Mouse (Mus musculus) hindbrain, embryonic 15.5 days (tissue): ENCODE measurements around the gene 4930407I10Rik. TPM values are rescaled to one million over a fixed set of nuclear protein-coding genes. Genes with fewer than 3 reads are reported as not detected.

Experiments used
- ATAC-seq: fragments of 200-750 bp; cut with Nextera tagmentation; 2 replicates; pipeline ENCODE4 v1.8.0; 2017; ENCODE audit warnings: low read depth, moderate number of reproducible peaks, moderate TSS enrichment; ENCODE audit not compliant: low FRiP score
- H3K27ac ChIP-seq: fragments of 300-500 bp; sonication (generic); replicated peaks from 2 replicates; pipeline ENCODE4 v1.5.1; 2015; ENCODE audit warnings: mild to moderate bottlenecking, inconsistent platforms
- H3K27me3 ChIP-seq: fragments of 300-500 bp; sonication (generic); 2 replicates; pipeline ENCODE4 v1.6.1; 2015; ENCODE audit warnings: control low read depth, inconsistent platforms
- H3K36me3 ChIP-seq: fragments of 300-500 bp; sonication (generic); 2 replicates; pipeline ENCODE4 v1.6.1; 2015; ENCODE audit warnings: control low read depth, inconsistent platforms
- H3K4me1 ChIP-seq: fragments of 300-500 bp; sonication (generic); replicated peaks from 2 replicates; pipeline ENCODE4 v1.6.1; 2015; ENCODE audit warnings: control low read depth, inconsistent platforms
- H3K4me2 ChIP-seq: fragments of 300-500 bp; sonication (generic); 2 replicates; pipeline ENCODE4 v1.6.1; 2015; ENCODE audit warnings: moderate library complexity, mild to moderate bottlenecking, inconsistent platforms
- H3K4me3 ChIP-seq: fragments of 300-500 bp; sonication (generic); 2 replicates; pipeline ENCODE4 v1.5.1; 2015; ENCODE audit warnings: mild to moderate bottlenecking, inconsistent platforms
- H3K9ac ChIP-seq: fragments of 300-500 bp; sonication (generic); 2 replicates; pipeline ENCODE4 v1.6.1; 2015; ENCODE audit warnings: inconsistent platforms
- H3K9me3 ChIP-seq: fragments of 300-500 bp; sonication (generic); 2 replicates; pipeline ENCODE4 v1.6.1; 2016; ENCODE audit warnings: control low read depth, inconsistent platforms
- WGBS: fragments of 180-500 bp; shearing (Covaris S2); methylation state at CpG from one replicate; pipeline ENCODE4 v1.1.7; 2015; 5-methylcytosine and 5-hydroxymethylcytosine counted together
- polyA plus RNA-seq: library from polyadenylated mRNA; unstranded; fragments of >200 nt; fragmentation: Nextera tagmentation; extraction: Ambion mirVana; gene quantifications from 2 replicates; pipeline ENCODE4 v1.2.1, GENCODE M21; 2015

The 4930407I10Rik gene
- polyA plus RNA-seq, 1 experiment from 2014 or later: not detected

- H3K27ac ChIP-seq: no peak within 1 kb of the TSS
- H3K36me3 ChIP-seq: no peaks in the 10 kb centered on the region
- no peaks in the 10 kb centered on the region; the same call in 1 of the 2 replicates for H3K4me1 ChIP-seq
- H3K4me2 ChIP-seq: peak within 1 kb of the TSS; percentile 49
- no peaks in the 10 kb centered on the region for H3K9me3 ChIP-seq
- no peak within 1 kb of the TSS for H3K9ac ChIP-seq
- peak within 1 kb of the TSS; percentile 27 for H3K4me3 ChIP-seq
- WGBS: 25% methylated on average over 38 of the region's 40 CpGs
- peaks cover 41% of the 10 kb centered on the region for H3K27me3 ChIP-seq
- no peak for ATAC-seq
Measured at GRCm38 (mm10) chr15:82069898-82070297, 10.9 kb downstream of the 4930407I10Rik start, which contains the start of gene Mei1. Gene Mei1 (plus strand): TSS chr15:82069996.

DNA sequence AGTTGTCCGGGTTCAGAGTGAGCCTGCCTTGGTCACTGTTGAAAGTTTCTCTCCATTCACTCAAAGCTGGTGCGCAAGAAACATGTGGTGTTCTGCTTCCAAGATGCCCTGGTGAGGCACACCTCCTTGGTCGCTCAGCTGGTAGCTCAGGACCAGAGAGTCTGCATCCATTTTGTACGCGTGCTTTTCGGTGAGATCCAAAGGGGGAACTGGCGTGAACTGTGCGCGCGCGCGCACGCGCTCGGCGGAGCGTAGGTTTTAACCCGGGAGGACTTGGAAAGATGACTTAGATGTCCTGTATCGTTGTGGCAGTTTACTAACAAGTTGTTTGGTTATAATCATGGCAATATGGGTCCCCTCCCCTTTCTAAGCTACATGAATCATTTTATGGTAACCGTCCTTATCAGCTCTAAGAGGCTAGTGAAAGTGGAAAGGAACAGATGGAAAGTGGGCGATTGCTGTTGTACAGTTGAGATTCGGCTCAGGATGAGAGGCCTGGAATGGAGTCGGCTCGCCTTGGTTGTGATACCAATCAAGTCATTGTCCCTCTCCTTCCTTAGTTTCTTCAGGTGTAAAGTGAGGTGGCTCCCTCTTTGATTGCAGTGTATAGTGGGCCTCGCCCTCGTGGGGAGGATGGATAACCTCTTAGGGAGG is 13.0 kb downstream of the 4930407I10Rik start:
- H3K9ac ChIP-seq: no peak overlapping the region
- H3K4me2 ChIP-seq: no peak overlapping the region
- no peaks in the 10 kb centered on the region for H3K36me3 ChIP-seq
- WGBS: 93% methylated on average over 26 of the region's 26 CpGs
- peaks cover 41% of the 10 kb centered on the region for H3K27me3 ChIP-seq
- no peak overlapping the region for H3K4me3 ChIP-seq
- ATAC-seq: no peak
- H3K4me1 ChIP-seq: no peaks in the 10 kb centered on the region; the same call in 1 of the 2 replicates
- H3K9me3 ChIP-seq: no peaks in the 10 kb centered on the region
- no peak overlapping the region for H3K27ac ChIP-seq

DNA sequence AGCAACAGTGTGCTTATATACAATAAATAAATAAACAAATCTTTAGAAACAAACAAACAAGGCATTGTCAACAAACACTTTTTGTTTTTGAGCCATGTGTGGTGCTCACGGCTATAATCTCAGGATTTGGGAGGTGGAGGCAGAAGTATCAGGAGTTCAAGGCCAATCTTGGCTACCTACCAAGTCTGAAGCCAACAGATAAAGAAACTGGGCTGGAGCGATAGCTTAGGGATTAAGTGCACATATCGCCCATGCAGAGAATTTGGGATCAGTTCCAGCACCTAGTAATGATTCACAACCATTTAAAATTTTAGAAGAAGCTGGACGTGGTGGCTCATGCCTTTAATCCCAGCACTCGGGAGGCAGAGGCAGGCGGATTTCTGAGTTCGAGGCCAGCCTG is 14.5 kb downstream of the 4930407I10Rik start:
- no peak for ATAC-seq
- Histone ChIP-seq H3K9ac (no peak overlapping the region), H3K4me3 (no peak overlapping the region), H3K4me2 (no peak overlapping the region), H3K4me1 (no peaks in the 10 kb centered on the region; the same call in 1 of the 2 replicates), H3K27me3 (peaks cover 36% of the 10 kb centered on the region), H3K9me3 (no peaks in the 10 kb centered on the region), H3K27ac (no peak overlapping the region), H3K36me3 (no peaks in the 10 kb centered on the region)
- 87% methylated on average over 7 of the region's 7 CpGs for WGBS

- H3K9ac ChIP-seq: no peak overlapping the region
- H3K4me2 ChIP-seq: no peak overlapping the region
- ATAC-seq: no peak
- 67% methylated on average over 10 of the region's 10 CpGs for WGBS
- no peaks in the 10 kb centered on the region for H3K27me3 ChIP-seq
- H3K27ac ChIP-seq: no peak overlapping the region
- no peak overlapping the region for H3K4me3 ChIP-seq
- no peaks in the 10 kb centered on the region for H3K4me1 ChIP-seq
- H3K9me3 ChIP-seq: no peaks in the 10 kb centered on the region
- H3K36me3 ChIP-seq: no peaks in the 10 kb centered on the region
Measured at GRCm38 (mm10) chr15:82079883-82080282, 20.9 kb downstream of the 4930407I10Rik start.

DNA sequence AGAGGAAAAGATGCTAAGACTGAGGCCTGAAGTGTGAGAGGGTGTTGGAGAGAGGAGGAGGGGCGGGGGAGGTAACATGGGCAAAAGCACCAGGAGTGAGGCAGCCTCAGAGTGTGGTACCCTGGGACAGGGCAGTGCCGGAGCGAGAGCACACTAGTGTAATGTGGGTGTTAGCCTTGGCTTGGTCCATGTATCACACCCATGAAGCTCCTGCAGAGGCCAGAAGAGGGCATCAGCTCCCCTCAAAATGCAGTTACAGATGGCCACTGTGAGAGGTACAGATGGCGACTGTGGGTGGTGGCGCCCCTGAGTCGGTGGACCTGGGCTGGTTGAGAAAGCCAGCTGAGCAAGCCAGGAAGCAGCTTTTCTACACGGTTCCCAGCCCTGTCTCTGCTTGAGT is 22.2 kb downstream of the 4930407I10Rik start:
- H3K27ac ChIP-seq: no peak overlapping the region
- ATAC-seq: peak; percentile 69; the same call in 1 of the 2 replicates
- no peak overlapping the region for H3K9ac ChIP-seq
- H3K4me1 ChIP-seq: no peaks in the 10 kb centered on the region
- H3K27me3 ChIP-seq: no peaks in the 10 kb centered on the region
- no peaks in the 10 kb centered on the region for H3K9me3 ChIP-seq
- WGBS: 29% methylated on average over 7 of the region's 7 CpGs
- H3K4me2 ChIP-seq: no peak overlapping the region
- no peaks in the 10 kb centered on the region for H3K36me3 ChIP-seq
- no peak overlapping the region for H3K4me3 ChIP-seq

DNA sequence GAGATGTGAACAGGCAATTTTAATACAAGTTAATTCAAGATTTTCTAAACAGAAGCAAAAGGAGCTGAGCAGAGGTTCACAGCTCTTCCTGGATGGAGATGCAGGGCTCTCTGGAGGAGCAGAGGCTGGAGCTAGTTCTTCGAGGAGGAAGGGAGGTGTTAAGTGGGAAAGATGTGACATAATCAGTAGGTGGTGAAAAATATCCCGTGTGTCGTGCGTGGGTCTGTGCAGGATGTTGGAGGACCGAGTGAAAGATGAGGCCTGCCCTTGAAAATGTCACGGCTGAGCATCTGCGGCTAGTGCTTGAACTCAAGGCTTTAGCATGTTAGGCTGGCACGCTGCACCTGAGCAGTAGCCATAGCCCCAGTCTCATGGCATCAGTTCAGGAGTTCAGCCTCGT is 26.7 kb downstream of the 4930407I10Rik start:
- ATAC-seq: no peak
- 85% methylated on average over 9 of the region's 9 CpGs for WGBS
- no peak overlapping the region for H3K9ac ChIP-seq

DNA sequence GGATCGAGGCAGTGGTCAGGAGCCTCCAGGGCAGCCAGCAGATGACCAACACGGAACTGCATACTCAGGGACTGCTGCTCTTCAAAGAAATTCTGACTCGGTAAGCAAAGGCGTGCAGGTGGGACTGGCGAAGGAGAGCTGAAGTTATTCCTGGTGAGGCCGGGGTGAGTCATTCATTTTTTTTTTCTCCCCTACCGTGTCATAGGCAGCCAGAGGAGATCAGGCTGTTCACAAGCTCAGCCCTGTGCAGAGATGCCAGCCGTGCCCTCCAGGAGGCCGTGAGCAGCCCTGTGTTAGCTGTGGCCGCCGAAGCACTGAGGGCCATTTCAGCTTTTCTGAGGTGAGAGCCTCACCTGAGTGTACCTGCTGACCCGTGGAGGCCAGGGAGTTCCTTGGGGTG is 27.2 kb downstream of the 4930407I10Rik start:
- Histone ChIP-seq H3K27me3 (no peaks in the 10 kb centered on the region), H3K9me3 (no peaks in the 10 kb centered on the region), H3K27ac (no peak overlapping the region), H3K4me2 (no peak overlapping the region), H3K4me1 (no peaks in the 10 kb centered on the region), H3K4me3 (no peak overlapping the region), H3K9ac (no peak overlapping the region), H3K36me3 (no peaks in the 10 kb centered on the region)
- no peak for ATAC-seq
- 88% methylated on average over 12 of the region's 12 CpGs for WGBS

More for the DNA sequence above, 26.7 kb downstream of the 4930407I10Rik start:
- no peak overlapping the region for H3K27ac ChIP-seq
- H3K4me1 ChIP-seq: no peaks in the 10 kb centered on the region
- H3K4me2 ChIP-seq: no peak overlapping the region
- H3K27me3 ChIP-seq: no peaks in the 10 kb centered on the region
- no peaks in the 10 kb centered on the region for H3K36me3 ChIP-seq
- H3K4me3 ChIP-seq: no peak overlapping the region
- no peaks in the 10 kb centered on the region for H3K9me3 ChIP-seq

DNA sequence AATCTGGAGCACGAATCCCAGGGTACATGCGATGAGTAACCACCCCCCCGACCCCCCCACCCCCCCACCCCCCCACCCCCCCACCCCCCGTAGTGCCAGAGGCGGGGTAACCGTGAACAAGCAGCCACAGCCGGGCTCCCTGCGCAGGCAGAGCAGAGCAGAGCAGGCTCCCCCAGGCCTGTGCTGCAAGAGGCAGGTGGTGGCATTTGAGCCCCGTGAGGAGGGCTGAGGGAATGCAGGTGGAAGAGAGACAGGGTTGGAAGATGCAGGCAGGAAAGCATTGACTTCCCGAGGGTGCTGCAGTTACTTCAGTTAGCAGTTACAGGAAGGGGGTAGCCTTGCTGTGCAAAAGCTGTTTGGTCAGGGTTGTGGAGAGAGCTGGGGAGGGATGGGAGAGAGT is 28.3 kb downstream of the 4930407I10Rik start:
- Histone ChIP-seq H3K4me1 (no peaks in the 10 kb centered on the region), H3K9me3 (no peaks in the 10 kb centered on the region), H3K36me3 (no peaks in the 10 kb centered on the region), H3K4me2 (no peak overlapping the region), H3K9ac (no peak overlapping the region), H3K4me3 (no peak overlapping the region), H3K27ac (no peak overlapping the region), H3K27me3 (no peaks in the 10 kb centered on the region)
- 12% methylated on average over 10 of the region's 10 CpGs for WGBS
- no peak for ATAC-seq

DNA sequence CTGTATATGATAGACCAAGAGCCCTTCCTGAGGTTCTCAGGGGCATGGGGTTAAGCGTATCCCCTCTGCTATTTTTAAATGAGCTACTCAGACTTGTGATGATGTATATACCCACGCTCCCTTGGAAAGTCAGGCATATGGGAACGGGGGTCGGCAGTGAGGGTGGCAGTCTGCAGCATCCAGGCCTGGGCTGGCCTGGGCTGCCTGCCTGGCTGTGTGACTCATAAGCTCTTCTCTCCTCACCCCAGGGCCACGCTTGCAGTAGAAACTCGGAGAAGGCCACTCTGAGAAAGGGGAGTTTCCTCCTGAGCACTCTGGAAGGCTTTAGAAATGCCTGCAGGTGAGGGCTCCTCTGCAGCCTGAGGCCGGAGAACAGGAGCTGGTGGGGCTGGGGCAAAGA is 32.1 kb downstream of the 4930407I10Rik start:
- Histone ChIP-seq H3K4me1 (no peaks in the 10 kb centered on the region), H3K4me3 (no peak overlapping the region), H3K27me3 (no peaks in the 10 kb centered on the region), H3K4me2 (no peak overlapping the region), H3K9ac (no peak overlapping the region), H3K27ac (no peak overlapping the region), H3K9me3 (no peaks in the 10 kb centered on the region), H3K36me3 (no peaks in the 10 kb centered on the region)
- ATAC-seq: no peak
- 78% methylated on average over 7 of the region's 7 CpGs for WGBS

DNA sequence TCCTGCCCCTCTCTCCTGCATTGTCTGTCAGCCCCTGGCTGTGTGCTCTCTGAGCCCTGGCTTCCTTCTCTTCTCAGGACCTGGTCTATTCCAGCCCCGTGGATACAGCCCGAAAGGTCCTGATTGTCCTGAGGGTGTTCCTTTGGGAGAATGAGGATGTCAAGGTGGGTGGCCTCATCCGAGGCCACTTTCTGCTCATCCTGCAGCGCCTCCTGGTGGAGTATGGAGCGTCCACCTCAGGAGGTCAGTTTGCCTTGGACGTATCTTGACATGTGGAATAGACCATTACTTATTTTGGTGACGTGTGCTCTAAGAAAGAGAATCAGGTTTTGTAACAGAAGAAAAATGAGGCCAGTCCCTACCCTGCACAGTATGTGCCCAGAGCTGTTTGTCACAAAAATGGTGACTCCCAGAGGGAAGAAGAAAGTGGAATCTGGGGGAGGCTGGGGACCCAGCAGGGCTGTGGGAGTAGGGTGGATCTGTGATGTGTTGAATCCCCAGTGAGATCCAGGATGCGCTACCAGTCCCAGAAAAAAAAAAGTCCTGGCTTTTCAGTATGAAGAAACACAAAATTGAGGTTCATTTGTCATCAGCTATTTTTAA is 48.1 kb downstream of the 4930407I10Rik start:
- no peaks in the 10 kb centered on the region for H3K4me1 ChIP-seq
- no peaks in the 10 kb centered on the region for H3K9me3 ChIP-seq
- H3K4me2 ChIP-seq: no peak overlapping the region
- H3K4me3 ChIP-seq: no peak overlapping the region
- ATAC-seq: no peak
- WGBS: 16% methylated on average over 8 of the region's 8 CpGs
- no peak overlapping the region for H3K27ac ChIP-seq
- no peaks in the 10 kb centered on the region for H3K27me3 ChIP-seq
- H3K9ac ChIP-seq: no peak overlapping the region
- no peaks in the 10 kb centered on the region for H3K36me3 ChIP-seq
